Mouse (Mus musculus) hindbrain, postnatal 0 days (tissue): ENCODE results near the gene Ints14. TPM values are rescaled to one million over a fixed set of nuclear protein-coding genes. Genes with fewer than 3 reads are reported as not detected.

ENCODE experiments used
- ATAC-seq: fragments of 200-750 bp; cut with Nextera tagmentation; 2 replicates; pipeline ENCODE4 v1.8.0; 2017; ENCODE audit warnings: mild to moderate bottlenecking, moderate TSS enrichment, moderate library complexity
- DNase-seq: peaks from one replicate; pipeline ENCODE4 v3.0.0-alpha.2; 2015; ENCODE audit warnings: low spot score
- H3K27ac ChIP-seq: fragments of 300-500 bp; sonication (generic); 2 replicates; pipeline ENCODE4 v1.5.1; 2014; ENCODE audit warnings: mild to moderate bottlenecking
- H3K27me3 ChIP-seq: fragments of 300-500 bp; sonication (generic); 2 replicates; pipeline ENCODE4 v1.6.1; 2014; ENCODE audit warnings: low read length, mixed read lengths; ENCODE audit not compliant: insufficient read depth
- H3K36me3 ChIP-seq: fragments of 300-500 bp; sonication (generic); 2 replicates; pipeline ENCODE4 v1.6.1; 2014; ENCODE audit warnings: low read length, mixed read lengths; ENCODE audit not compliant: insufficient read depth
- H3K4me1 ChIP-seq: fragments of 300-500 bp; sonication (generic); 2 replicates; pipeline ENCODE4 v1.6.1; 2014; ENCODE audit warnings: antibody characterized with exemption, low read length, mixed read lengths; ENCODE audit not compliant: insufficient read depth
- H3K4me2 ChIP-seq: fragments of 300-500 bp; sonication (generic); 2 replicates; pipeline ENCODE4 v1.6.1; 2014; ENCODE audit warnings: low read depth, mild to moderate bottlenecking, low read length, moderate library complexity, mixed read lengths
- H3K4me3 ChIP-seq: fragments of 300-500 bp; sonication (generic); 2 replicates; pipeline ENCODE4 v1.5.1; 2014; ENCODE audit warnings: low read length
- H3K9ac ChIP-seq: fragments of 300-500 bp; sonication (generic); replicated peaks from 2 replicates; pipeline ENCODE4 v1.6.1; 2014; ENCODE audit warnings: mild to moderate bottlenecking, low read length, moderate library complexity, mixed read lengths
- H3K9me3 ChIP-seq: fragments of 300-500 bp; sonication (generic); 2 replicates; pipeline ENCODE4 v1.6.1; 2016; ENCODE audit warnings: low read length, mixed read lengths
- CTCF ChIP-seq: IDR thresholded peaks from 2 replicates; pipeline ENCODE4 v1.5.1; 2016; ENCODE audit warnings: antibody characterized with exemption, control low read depth, low read depth
- whole genome bisulfite sequencing: fragments of 180-500 bp; shearing (Covaris S2); extraction: QIAGEN DNeasy Blood & Tissue Kit; methylation state at CpG from one replicate; pipeline ENCODE4 v1.1.7; 2014; 5-methylcytosine and 5-hydroxymethylcytosine counted together
- polyA plus RNA-seq: library from polyadenylated mRNA; unstranded; fragments of >200 nt; fragmentation: Nextera tagmentation; extraction: Ambion mirVana; gene quantifications from 2 replicates; pipeline ENCODE4 v1.2.1, GENCODE M21; 2015
- total RNA-seq: library from RNA; depleted of rRNA; stranded (reverse); fragments of >200 nt; gene quantifications from 2 replicates; pipeline ENCODE4 v1.2.3, GENCODE M21; 2014

The Ints14 gene
- total and polyA plus RNA-seq, 2 experiments from 2014 or later: 28.8 to 30.4 TPM

- no peak overlapping the region for H3K4me2 ChIP-seq
- H3K27me3 ChIP-seq: no peaks in the 10 kb centered on the region
- DNase-seq: no peak
- no peak for ATAC-seq
- no peak for TF ChIP-seq CTCF
- H3K36me3 ChIP-seq: no peaks in the 10 kb centered on the region
- no peak overlapping the region for H3K4me3 ChIP-seq
- H3K4me1 ChIP-seq: no peaks in the 10 kb centered on the region
- no peak overlapping the region for H3K9ac ChIP-seq
- H3K9me3 ChIP-seq: no peaks in the 10 kb centered on the region
- 77% methylated on average over 5 of the region's 5 CpGs for WGBS
- no peak overlapping the region for H3K27ac ChIP-seq
Measured at GRCm38 (mm10) chr9:64938535-64938934, 22.2 kb upstream of the Ints14 start.

GRCm38 (mm10) chr9:64939281-64939680 is 21.4 kb upstream of the Ints14 start:
- Histone ChIP-seq H3K9ac (no peak overlapping the region), H3K27ac (no peak overlapping the region), H3K27me3 (no peaks in the 10 kb centered on the region), H3K4me1 (no peaks in the 10 kb centered on the region), H3K9me3 (no peaks in the 10 kb centered on the region), H3K4me3 (no peak overlapping the region), H3K4me2 (no peak overlapping the region), H3K36me3 (no peaks in the 10 kb centered on the region)
- ATAC-seq (no peak), DNase-seq (no peak)
- no peak for TF ChIP-seq CTCF
- 52% methylated on average over 4 of the region's 4 CpGs for WGBS

GRCm38 (mm10) chr9:64939790-64940189 is 20.9 kb upstream of the Ints14 start:
- DNase-seq: no peak
- no peak overlapping the region for H3K4me3 ChIP-seq
- no peaks in the 10 kb centered on the region for H3K36me3 ChIP-seq
- H3K4me1 ChIP-seq: no peaks in the 10 kb centered on the region
- no peak overlapping the region for H3K27ac ChIP-seq
- no peak overlapping the region for H3K9ac ChIP-seq
- no peak overlapping the region for H3K4me2 ChIP-seq
- ATAC-seq: no peak
- 83% methylated on average over 2 of the region's 2 CpGs for WGBS
- TF ChIP-seq CTCF: no peak
- no peaks in the 10 kb centered on the region for H3K9me3 ChIP-seq
- no peaks in the 10 kb centered on the region for H3K27me3 ChIP-seq

GRCm38 (mm10) chr9:64940731-64941346 is 19.9 kb upstream of the Ints14 start:
- Histone ChIP-seq H3K4me2 (no peak overlapping the region), H3K9ac (no peak overlapping the region), H3K4me3 (no peak overlapping the region), H3K27ac (no peak overlapping the region), H3K27me3 (no peaks in the 10 kb centered on the region), H3K9me3 (no peaks in the 10 kb centered on the region), H3K4me1 (no peaks in the 10 kb centered on the region), H3K36me3 (no peaks in the 10 kb centered on the region)
- DNase-seq (no peak), ATAC-seq (no peak)
- no peak for TF ChIP-seq CTCF
- WGBS: 87% methylated on average over 11 of the region's 11 CpGs

- ATAC-seq (no peak), DNase-seq (no peak)
- Histone ChIP-seq H3K4me1 (no peaks in the 10 kb centered on the region), H3K36me3 (no peaks in the 10 kb centered on the region), H3K9ac (no peak overlapping the region), H3K27ac (no peak overlapping the region), H3K4me3 (no peak overlapping the region), H3K4me2 (no peak overlapping the region), H3K9me3 (no peaks in the 10 kb centered on the region), H3K27me3 (no peaks in the 10 kb centered on the region)
- TF ChIP-seq CTCF: no peak
- WGBS: 82% methylated on average over 4 of the region's 4 CpGs
Measured at GRCm38 (mm10) chr9:64941650-64942049, 19.1 kb upstream of the Ints14 start.

GRCm38 (mm10) chr9:64943997-64944396 is 16.7 kb upstream of the Ints14 start:
- 20% methylated on average over 11 of the region's 11 CpGs for WGBS
- no peak for TF ChIP-seq CTCF
- H3K4me1 ChIP-seq: no peaks in the 10 kb centered on the region
- no peak for DNase-seq
- no peak for ATAC-seq
- H3K4me3 ChIP-seq: no peak overlapping the region
- H3K9me3 ChIP-seq: no peaks in the 10 kb centered on the region
- no peak overlapping the region for H3K27ac ChIP-seq
- no peak overlapping the region for H3K4me2 ChIP-seq
- H3K9ac ChIP-seq: no peak overlapping the region
- no peaks in the 10 kb centered on the region for H3K27me3 ChIP-seq
- H3K36me3 ChIP-seq: no peaks in the 10 kb centered on the region

GRCm38 (mm10) chr9:64947483-64948095 is 13.1 kb upstream of the Ints14 start:
- H3K4me2 ChIP-seq: no peak overlapping the region
- no peaks in the 10 kb centered on the region for H3K36me3 ChIP-seq
- DNase-seq: no peak
- no peak for TF ChIP-seq CTCF
- 87% methylated on average over 9 of the region's 9 CpGs for WGBS
- H3K9me3 ChIP-seq: no peaks in the 10 kb centered on the region
- no peaks in the 10 kb centered on the region for H3K27me3 ChIP-seq
- H3K27ac ChIP-seq: no peak overlapping the region
- no peak for ATAC-seq
- no peaks in the 10 kb centered on the region for H3K4me1 ChIP-seq
- H3K4me3 ChIP-seq: no peak overlapping the region
- no peak overlapping the region for H3K9ac ChIP-seq
